Mouse (Mus musculus): ENCODE data around the gene Tbc1d19. TPM values are rescaled to one million over a fixed set of nuclear protein-coding genes. Genes with fewer than 3 reads are reported as not detected.

Gene Tbc1d19
- total and polyA plus RNA-seq, 2 experiments from 2014 or later: 20.8 to 25.1 TPM

GRCm38 (mm10) chr5:53946747-53947146 is 137.3 kb downstream of the Tbc1d19 start:
- no peak overlapping the region for H3K4me3 ChIP-seq (ENCODE audit: low read depth, low read length)
- no peak overlapping the region for H3K9ac ChIP-seq (replicated peaks; ENCODE audit: low read depth, low read length)
- no peak overlapping the region for H3K27ac ChIP-seq (ENCODE audit: low read depth)
- ATAC-seq (ENCODE audit: insufficient read depth, low read depth) (no peak), DNase-seq (ENCODE audit: low spot score) (no peak)
- TF ChIP-seq CTCF (IDR thresholded peaks at IDR 0.05; ENCODE audit: low read depth) (no peak), EP300 (IDR thresholded peaks at IDR 0.05; ENCODE audit: low read depth) (no peak)
- peaks cover 9% of the 10 kb centered on the region for H3K4me1 ChIP-seq (ENCODE audit: control insufficient read depth, insufficient read depth)
- WGBS: 92% methylated on average over 8 of the region's 8 CpGs
- H3K27me3 ChIP-seq (ENCODE audit: control insufficient read depth, insufficient read depth, low read length): no peaks in the 10 kb centered on the region
- no peak overlapping the region for H3K4me2 ChIP-seq (ENCODE audit: low read depth, low read length)
- no peaks in the 10 kb centered on the region for H3K36me3 ChIP-seq (replicated peaks; ENCODE audit: control insufficient read depth, insufficient read depth, low read length)
- no peaks in the 10 kb centered on the region for H3K9me3 ChIP-seq (replicated peaks; ENCODE audit: control insufficient read depth, low read length)

GRCm38 (mm10) chr5:53947549-53948183 is 138.3 kb downstream of the Tbc1d19 start:
- Histone ChIP-seq H3K27ac (ENCODE audit: low read depth) (peak overlapping the region; percentile 82), H3K9ac (replicated peaks; ENCODE audit: low read depth, low read length) (no peak overlapping the region), H3K9me3 (replicated peaks; ENCODE audit: control insufficient read depth, low read length) (no peaks in the 10 kb centered on the region), H3K4me2 (ENCODE audit: low read depth, low read length) (0 out of 2 replicates have a peak overlapping the region, but pooled peaks have one; percentile 15), H3K4me3 (ENCODE audit: low read depth, low read length) (no peak overlapping the region), H3K36me3 (replicated peaks; ENCODE audit: control insufficient read depth, insufficient read depth, low read length) (no peaks in the 10 kb centered on the region), H3K27me3 (ENCODE audit: control insufficient read depth, insufficient read depth, low read length) (no peaks in the 10 kb centered on the region), H3K4me1 (ENCODE audit: control insufficient read depth, insufficient read depth) (peaks cover 15% of the 10 kb centered on the region)
- TF ChIP-seq EP300 (IDR thresholded peaks at IDR 0.05; ENCODE audit: low read depth) (no peak), CTCF (IDR thresholded peaks at IDR 0.05; ENCODE audit: low read depth) (no peak)
- ATAC-seq (ENCODE audit: insufficient read depth, low read depth): no peak
- WGBS: 30% methylated on average over 9 of the region's 9 CpGs
- no peak for DNase-seq (ENCODE audit: low spot score)

DNA sequence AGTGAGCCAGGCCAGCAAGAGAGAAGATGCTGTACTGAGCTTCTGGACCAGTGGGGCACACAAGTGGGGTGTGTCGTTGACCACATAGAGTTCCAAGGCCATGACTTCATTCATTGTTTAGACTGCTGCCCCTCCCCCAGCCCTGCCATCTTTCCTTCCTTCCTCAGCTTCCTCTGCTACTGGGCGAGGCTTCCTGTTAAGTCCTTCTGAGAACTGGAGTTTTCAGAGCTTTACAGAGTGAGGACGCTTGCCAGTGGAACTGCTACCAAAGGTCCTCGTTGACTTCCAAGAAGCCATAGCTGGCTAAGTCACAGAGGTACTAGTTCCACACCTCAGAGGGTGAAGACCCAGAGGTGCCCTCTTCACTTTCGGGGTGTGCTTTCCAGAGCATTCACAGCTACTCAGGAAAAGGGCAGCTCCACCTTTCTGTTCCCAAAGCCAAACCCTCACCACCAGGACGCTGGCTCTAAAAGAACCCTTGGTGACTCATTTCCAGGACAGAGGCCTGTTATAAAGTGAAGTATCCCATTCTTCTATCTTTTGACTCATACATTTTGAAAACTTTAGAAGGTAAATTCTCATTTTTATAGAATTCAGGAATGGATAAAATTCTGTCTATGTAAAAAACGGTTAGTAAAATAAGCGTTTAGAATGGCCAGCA is 139.3 kb downstream of the Tbc1d19 start:
- TF ChIP-seq EP300 (IDR thresholded peaks at IDR 0.05; ENCODE audit: low read depth) (peak; percentile 94), CTCF (IDR thresholded peaks at IDR 0.05; ENCODE audit: low read depth) (no peak)
- Histone ChIP-seq H3K4me1 (ENCODE audit: control insufficient read depth, insufficient read depth) (peaks cover 17% of the 10 kb centered on the region), H3K4me3 (ENCODE audit: low read depth, low read length) (no peak overlapping the region), H3K9ac (replicated peaks; ENCODE audit: low read depth, low read length) (no peak overlapping the region), H3K27me3 (ENCODE audit: control insufficient read depth, insufficient read depth, low read length) (no peaks in the 10 kb centered on the region), H3K9me3 (replicated peaks; ENCODE audit: control insufficient read depth, low read length) (no peaks in the 10 kb centered on the region), H3K36me3 (replicated peaks; ENCODE audit: control insufficient read depth, insufficient read depth, low read length) (no peaks in the 10 kb centered on the region), H3K4me2 (ENCODE audit: low read depth, low read length) (no peak overlapping the region), H3K27ac (ENCODE audit: low read depth) (peak overlapping the region; percentile 82)
- peak; percentile 61 for DNase-seq (ENCODE audit: low spot score)
- peak; percentile 81 for ATAC-seq (ENCODE audit: insufficient read depth, low read depth)
- WGBS: 68% methylated on average over 8 of the region's 8 CpGs

DNA sequence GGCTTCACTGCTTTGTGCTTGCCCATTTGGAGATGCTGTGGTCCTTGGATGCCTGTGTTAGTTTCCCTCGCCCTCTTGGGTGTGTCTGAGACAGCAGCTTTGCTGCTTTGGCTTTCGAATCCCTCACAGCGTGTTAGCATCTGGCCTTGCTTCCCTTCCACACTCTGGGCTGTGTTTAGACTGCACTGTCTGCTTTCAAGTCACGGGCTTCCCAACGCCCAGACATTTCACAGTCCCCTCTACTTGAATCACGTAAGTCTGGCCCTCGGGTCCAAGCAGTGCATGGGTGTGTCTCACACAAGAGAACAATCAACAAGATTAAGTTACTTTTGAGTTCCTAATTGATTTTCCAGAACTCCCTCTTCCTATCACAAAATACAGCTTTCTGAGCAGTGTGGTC is 140.8 kb downstream of the Tbc1d19 start:
- no peak overlapping the region for H3K4me2 ChIP-seq (ENCODE audit: low read depth, low read length)
- H3K27me3 ChIP-seq (ENCODE audit: control insufficient read depth, insufficient read depth, low read length): no peaks in the 10 kb centered on the region
- peaks cover 17% of the 10 kb centered on the region for H3K4me1 ChIP-seq (ENCODE audit: control insufficient read depth, insufficient read depth)
- ATAC-seq (ENCODE audit: insufficient read depth, low read depth) (peak; percentile 66), DNase-seq (ENCODE audit: low spot score) (peak; percentile 55)
- H3K36me3 ChIP-seq (replicated peaks; ENCODE audit: control insufficient read depth, insufficient read depth, low read length): no peaks in the 10 kb centered on the region
- no peak overlapping the region for H3K4me3 ChIP-seq (ENCODE audit: low read depth, low read length)
- no peak overlapping the region for H3K9ac ChIP-seq (replicated peaks; ENCODE audit: low read depth, low read length)
- no peak for TF ChIP-seq EP300 (IDR thresholded peaks at IDR 0.05; ENCODE audit: low read depth)
- TF ChIP-seq CTCF (IDR thresholded peaks at IDR 0.05; ENCODE audit: low read depth): no peak
- peak overlapping the region; percentile 79 for H3K27ac ChIP-seq (ENCODE audit: low read depth)
- H3K9me3 ChIP-seq (replicated peaks; ENCODE audit: control insufficient read depth, low read length): no peaks in the 10 kb centered on the region
- WGBS: 45% methylated on average over 7 of the region's 7 CpGs

- peaks cover 8% of the 10 kb centered on the region; the same call in 1 of the 2 replicates for H3K4me1 ChIP-seq (ENCODE audit: control insufficient read depth, insufficient read depth)
- DNase-seq (ENCODE audit: low spot score): no peak
- ATAC-seq (ENCODE audit: insufficient read depth, low read depth): no peak
- H3K27me3 ChIP-seq (ENCODE audit: control insufficient read depth, insufficient read depth, low read length): no peaks in the 10 kb centered on the region
- H3K36me3 ChIP-seq (replicated peaks; ENCODE audit: control insufficient read depth, insufficient read depth, low read length): no peaks in the 10 kb centered on the region
- H3K9ac ChIP-seq (replicated peaks; ENCODE audit: low read depth, low read length): no peak overlapping the region
- H3K4me3 ChIP-seq (ENCODE audit: low read depth, low read length): no peak overlapping the region
- peak overlapping the region; percentile 39 for H3K27ac ChIP-seq (ENCODE audit: low read depth)
- no peak for TF ChIP-seq CTCF (IDR thresholded peaks at IDR 0.05; ENCODE audit: low read depth)
- no peak for TF ChIP-seq EP300 (IDR thresholded peaks at IDR 0.05; ENCODE audit: low read depth)
- H3K4me2 ChIP-seq (ENCODE audit: low read depth, low read length): no peak overlapping the region
- H3K9me3 ChIP-seq (replicated peaks; ENCODE audit: control insufficient read depth, low read length): no peaks in the 10 kb centered on the region
Measured at GRCm38 (mm10) chr5:53953216-53953615, 143.8 kb downstream of the Tbc1d19 start.

Other genes with a start within 250 kb of the Tbc1d19 start
- not detected in 2 replicates for gene Cckar, start 101.9 kb upstream of the Tbc1d19 start, total RNA-seq (2014; rRNA removed; ENCODE audit: low replicate concordance)
- 0.05 and 0.56 TPM in 2 replicates for gene Cckar, start 101.9 kb upstream of the Tbc1d19 start, polyA plus RNA-seq (2015; fragmentation: Nextera tagmentation; extraction: Ambion mirVana)
- gene Stim2, start 188.9 kb downstream of the Tbc1d19 start, total RNA-seq (2014; rRNA removed; ENCODE audit: low replicate concordance): 16.3 and 17.2 TPM in 2 replicates
- gene Stim2, start 188.9 kb downstream of the Tbc1d19 start, polyA plus RNA-seq (2015; fragmentation: Nextera tagmentation; extraction: Ambion mirVana): 7.1 and 7.8 TPM in 2 replicates